Mouse (Mus musculus) adrenal gland, postnatal 4 days (tissue): ENCODE data around the gene Ptges2. TPM values are rescaled to one million over a fixed set of nuclear protein-coding genes. Genes with fewer than 3 reads are reported as not detected.

Experiments used
- DNase-seq, 2 experiments: peaks; one replicate each; pipeline ENCODE4 v3.0.0; 2021 to 2022; ENCODE audit warnings: low spot score in 2 of 2, mixed read lengths in 2 of 2
- total RNA-seq, 2 experiments: library from RNA; stranded (reverse); gene quantifications; 2 replicates each; pipeline ENCODE4 v1.2.3; 2021

The Ptges2 gene
- total RNA-seq, 2 experiments from 2014 or later = 49.2 to 60.7 TPM

GRCm38 (mm10) chr2:32437612-32438166 lies 42.0 kb downstream of the Ptges2 start:
- DNase-seq = no peak

- DNase-seq = no peak
Measured at GRCm38 (mm10) chr2:32438733-32439132, 43.0 kb downstream of the Ptges2 start.

GRCm38 (mm10) chr2:32439177-32439576 lies 43.5 kb downstream of the Ptges2 start:
- DNase-seq = no peak

- no peak for DNase-seq
Measured at GRCm38 (mm10) chr2:32440164-32440563, 44.5 kb downstream of the Ptges2 start.

- no peak for DNase-seq
Measured at GRCm38 (mm10) chr2:32440632-32441031, 44.9 kb downstream of the Ptges2 start.

- DNase-seq = no peak
Measured at GRCm38 (mm10) chr2:32441550-32441949, 45.9 kb downstream of the Ptges2 start.

- no peak for DNase-seq
Measured at GRCm38 (mm10) chr2:32445535-32445934, 49.8 kb downstream of the Ptges2 start.

- no peak for DNase-seq
Measured at GRCm38 (mm10) chr2:32447264-32447936, 51.7 kb downstream of the Ptges2 start.

- no peak for DNase-seq
Measured at GRCm38 (mm10) chr2:32448480-32448879, 52.8 kb downstream of the Ptges2 start.

GRCm38 (mm10) chr2:32449761-32450754 lies 54.4 kb downstream of the Ptges2 start, which contains the start of gene Naif1:
TSS of gene Naif1 (plus strand) at chr2:32450457.
- DNase-seq = no peak

GRCm38 (mm10) chr2:32450881-32451844 lies 55.5 kb downstream of the Ptges2 start, which contains the start of gene Slc25a25:
TSS of gene Slc25a25 (minus strand) at chr2:32451445.
- peak; percentile 89 to 93 for DNase-seq

- peak; percentile 90 to 97 for DNase-seq
Measured at GRCm38 (mm10) chr2:32451870-32452372, 56.2 kb downstream of the Ptges2 start.

- DNase-seq = no peak
Measured at GRCm38 (mm10) chr2:32452441-32452971, 56.8 kb downstream of the Ptges2 start.

- no peak for DNase-seq
Measured at GRCm38 (mm10) chr2:32453641-32454303, 58.1 kb downstream of the Ptges2 start.

- no peak for DNase-seq
Measured at GRCm38 (mm10) chr2:32454633-32455032, 58.9 kb downstream of the Ptges2 start.

- DNase-seq = no peak
Measured at GRCm38 (mm10) chr2:32455101-32455500, 59.4 kb downstream of the Ptges2 start.
